Mouse (Mus musculus) heart, postnatal 0 days (tissue): ENCODE data around the gene Epha4. TPM values are rescaled to one million over a fixed set of nuclear protein-coding genes. Genes with fewer than 3 reads are reported as not detected.

ENCODE experiments used
- ATAC-seq: fragments of 200-750 bp; cut with Nextera tagmentation; 2 replicates; pipeline ENCODE4 v1.8.0; 2017; ENCODE audit warnings: low read depth, moderate number of reproducible peaks, moderate library complexity; ENCODE audit not compliant: insufficient read depth
- DNase-seq: peaks from one replicate; pipeline ENCODE4 v3.0.0-alpha.2; 2016; ENCODE audit warnings: low spot score
- H3K27ac ChIP-seq: fragments of 300-500 bp; sonication (generic); 2 replicates; pipeline ENCODE4 v1.5.1; 2014; ENCODE audit warnings: low read depth, mild to moderate bottlenecking
- H3K27me3 ChIP-seq: fragments of 300-500 bp; sonication (generic); 2 replicates; pipeline ENCODE4 v1.6.1; 2014; ENCODE audit warnings: low read length, mixed read lengths; ENCODE audit not compliant: control insufficient read depth, insufficient read depth
- H3K36me3 ChIP-seq: fragments of 300-500 bp; sonication (generic); replicated peaks from 2 replicates; pipeline ENCODE4 v1.6.1; 2014; ENCODE audit warnings: low read length, mixed read lengths; ENCODE audit not compliant: control insufficient read depth, insufficient read depth
- H3K4me1 ChIP-seq: fragments of 300-500 bp; sonication (generic); 2 replicates; pipeline ENCODE4 v1.6.1; 2014; ENCODE audit warnings: antibody characterized with exemption; ENCODE audit not compliant: control insufficient read depth, insufficient read depth
- H3K4me2 ChIP-seq: fragments of 300-500 bp; sonication (generic); 2 replicates; pipeline ENCODE4 v1.6.1; 2014; ENCODE audit warnings: low read depth, mild to moderate bottlenecking, low read length, moderate library complexity
- H3K4me3 ChIP-seq: fragments of 300-500 bp; sonication (generic); 2 replicates; pipeline ENCODE4 v1.5.1; 2014; ENCODE audit warnings: low read depth, low read length
- H3K9ac ChIP-seq: fragments of 300-500 bp; sonication (generic); replicated peaks from 2 replicates; pipeline ENCODE4 v1.6.1; 2014; ENCODE audit warnings: low read depth, low read length, mixed read lengths
- H3K9me3 ChIP-seq: fragments of 300-500 bp; sonication (generic); replicated peaks from 2 replicates; pipeline ENCODE4 v1.6.1; 2016; ENCODE audit warnings: low read length; ENCODE audit not compliant: control insufficient read depth
- CTCF ChIP-seq: IDR thresholded peaks from 2 replicates; pipeline ENCODE4 v1.5.1; 2016; ENCODE audit warnings: antibody characterized with exemption, control low read depth, low read depth
- EP300 ChIP-seq: IDR thresholded peaks from 2 replicates; pipeline ENCODE4 v1.6.1; 2016; ENCODE audit warnings: antibody characterized with exemption, low read depth
- WGBS: fragments of 180-500 bp; shearing (Covaris S2); extraction: QIAGEN DNeasy Blood & Tissue Kit; methylation state at CpG from one replicate; pipeline ENCODE4 v1.1.7; 2014; 5-methylcytosine and 5-hydroxymethylcytosine counted together
- polyA plus RNA-seq: library from polyadenylated mRNA; unstranded; fragments of >200 nt; fragmentation: Nextera tagmentation; extraction: Ambion mirVana; gene quantifications from 2 replicates; pipeline ENCODE4 v1.2.1, GENCODE M21; 2015
- total RNA-seq: library from RNA; depleted of rRNA; stranded (reverse); fragments of >200 nt; gene quantifications from 2 replicates; pipeline ENCODE4 v1.2.3, GENCODE M21; 2014; ENCODE audit warnings: low replicate concordance

The Epha4 gene
- total and polyA plus RNA-seq, 2 experiments from 2014 or later: 8.5 to 20.3 TPM

DNA sequence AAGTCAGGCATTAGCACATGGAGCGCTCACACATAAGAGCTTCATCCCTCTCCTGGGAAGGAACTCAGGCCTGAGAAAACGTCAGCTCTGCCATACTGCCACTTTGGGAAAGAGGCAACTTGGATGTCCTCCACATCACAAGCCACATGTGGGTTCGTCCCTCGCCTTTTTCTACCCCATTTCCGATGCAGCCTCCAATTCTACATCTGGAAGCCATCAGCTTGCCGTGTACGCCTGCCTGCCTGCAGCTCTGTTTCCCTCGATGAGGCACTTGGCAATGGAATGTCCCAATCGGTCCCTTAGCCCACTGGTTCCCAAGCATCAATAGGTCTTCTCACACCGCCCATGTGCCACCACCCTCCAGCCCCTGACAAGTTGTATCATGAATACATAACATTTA, 110.4 kb downstream of the Epha4 start:
- ATAC-seq (no peak), DNase-seq (no peak)
- 55% methylated on average over 10 of the region's 10 CpGs for WGBS
- Histone ChIP-seq H3K27me3 (no peaks in the 10 kb centered on the region), H3K4me2 (no peak overlapping the region), H3K4me3 (no peak overlapping the region), H3K27ac (no peak overlapping the region), H3K36me3 (no peaks in the 10 kb centered on the region), H3K9ac (no peak overlapping the region), H3K4me1 (0 out of 2 replicates have a peak, but pooled peaks cover 4% of the 10 kb centered on the region), H3K9me3 (no peaks in the 10 kb centered on the region)
- TF ChIP-seq EP300: no peak
- no peak for TF ChIP-seq CTCF

DNA sequence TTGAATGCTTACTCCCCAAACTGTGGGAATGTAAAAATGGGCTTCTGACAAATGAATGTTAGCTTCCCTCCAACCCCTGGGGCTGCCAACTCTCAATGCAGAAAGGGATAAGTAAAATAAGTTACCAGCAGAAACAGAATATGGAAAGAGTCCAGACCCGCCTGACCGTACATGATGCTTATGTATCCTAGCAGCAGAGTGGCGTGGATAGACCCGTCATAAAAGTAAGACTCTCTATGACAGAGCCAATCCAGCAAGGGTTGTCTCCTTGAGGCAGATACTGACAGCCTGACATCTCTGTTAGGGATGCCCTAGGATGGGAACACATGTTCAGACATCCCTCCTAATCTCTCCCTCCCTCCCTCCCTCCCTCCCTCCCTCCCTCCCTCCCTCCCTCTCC, 111.9 kb downstream of the Epha4 start:
- Histone ChIP-seq H3K4me2 (no peak overlapping the region), H3K9ac (no peak overlapping the region), H3K36me3 (no peaks in the 10 kb centered on the region; the same call in 1 of the 2 replicates), H3K27ac (no peak overlapping the region), H3K4me1 (0 out of 2 replicates have a peak, but pooled peaks cover 4% of the 10 kb centered on the region), H3K27me3 (no peaks in the 10 kb centered on the region), H3K4me3 (no peak overlapping the region), H3K9me3 (no peaks in the 10 kb centered on the region)
- ATAC-seq (no peak), DNase-seq (no peak)
- TF ChIP-seq EP300 (no peak), CTCF (no peak)
- 46% methylated on average over 4 of the region's 4 CpGs for WGBS

DNA sequence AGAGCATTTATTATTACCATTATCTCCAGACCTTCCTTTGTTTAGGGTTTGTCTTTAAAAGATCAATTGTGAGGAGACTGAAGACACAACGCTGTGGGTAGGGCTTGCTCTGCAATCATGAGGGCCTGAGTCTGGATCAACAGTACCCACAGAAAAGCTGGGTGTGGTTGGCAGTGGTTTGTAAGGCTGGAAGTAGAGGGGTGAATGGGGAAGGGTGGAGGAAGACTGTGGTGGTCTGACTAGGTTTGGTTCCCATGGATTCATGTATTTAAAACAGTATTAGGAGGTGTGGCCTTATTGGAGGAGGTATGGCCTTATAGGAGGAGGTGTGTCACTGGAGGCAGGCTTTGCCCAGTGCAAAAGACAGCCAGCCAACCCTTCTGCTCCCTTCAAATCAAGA, 113.4 kb downstream of the Epha4 start:
- no peaks in the 10 kb centered on the region for H3K9me3 ChIP-seq
- no peak for ATAC-seq
- no peak overlapping the region for H3K9ac ChIP-seq
- DNase-seq: no peak
- TF ChIP-seq EP300: no peak
- TF ChIP-seq CTCF: no peak
- 67% methylated on average over 1 of the region's 1 CpGs for WGBS
- no peaks in the 10 kb centered on the region for H3K27me3 ChIP-seq
- H3K27ac ChIP-seq: no peak overlapping the region
- no peak overlapping the region for H3K4me2 ChIP-seq
- H3K4me1 ChIP-seq: 0 out of 2 replicates have a peak, but pooled peaks cover 4% of the 10 kb centered on the region
- no peak overlapping the region for H3K4me3 ChIP-seq
- no peaks in the 10 kb centered on the region; the same call in 1 of the 2 replicates for H3K36me3 ChIP-seq

DNA sequence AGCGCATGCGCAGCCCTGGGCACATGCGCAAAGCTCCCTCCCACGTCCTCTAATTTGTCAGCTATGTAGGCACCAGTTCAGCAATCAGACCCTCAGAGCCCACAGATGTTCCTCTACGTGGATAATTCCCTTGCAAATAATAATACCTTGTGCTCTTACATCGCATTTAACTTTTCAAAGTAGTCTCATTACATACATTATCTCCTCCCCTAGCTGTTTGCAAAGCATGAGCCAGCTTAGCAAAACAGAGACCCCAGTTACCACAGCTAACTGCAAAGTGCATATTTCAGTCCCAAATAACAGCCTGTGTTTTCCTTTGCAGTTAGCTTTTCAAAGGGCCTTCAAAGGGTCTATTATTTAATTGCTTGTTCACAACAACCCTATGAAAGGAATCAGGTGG, 123.3 kb downstream of the Epha4 start:
- WGBS: 90% methylated on average over 6 of the region's 6 CpGs
- TF ChIP-seq EP300: no peak
- no peak for TF ChIP-seq CTCF
- peaks cover 3% of the 10 kb centered on the region; the same call in 1 of the 2 replicates for H3K4me1 ChIP-seq

DNA sequence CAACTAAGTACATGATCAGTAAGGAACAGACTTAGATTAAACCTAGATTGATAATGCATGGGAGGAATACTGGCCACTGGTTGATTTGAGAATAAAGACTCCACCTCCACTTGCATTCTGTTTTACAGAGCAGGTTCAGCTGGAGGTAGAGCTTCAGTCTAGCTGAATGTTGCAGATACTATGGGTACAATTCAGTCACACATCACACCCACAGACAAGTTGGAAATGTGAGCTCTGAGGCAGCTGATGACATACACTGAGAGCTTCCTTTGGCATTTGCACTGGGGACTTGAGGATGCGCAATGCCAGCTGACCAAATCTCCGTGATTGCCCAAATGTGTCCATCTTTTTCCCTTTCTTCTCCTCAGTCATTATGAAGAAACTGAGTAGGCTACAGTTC, 125.8 kb downstream of the Epha4 start:
- Histone ChIP-seq H3K4me3 (no peak overlapping the region), H3K27ac (no peak overlapping the region), H3K4me2 (no peak overlapping the region), H3K9me3 (no peaks in the 10 kb centered on the region), H3K27me3 (no peaks in the 10 kb centered on the region), H3K4me1 (peaks cover 6% of the 10 kb centered on the region; the same call in 1 of the 2 replicates), H3K9ac (no peak overlapping the region), H3K36me3 (0 out of 2 replicates have a peak, but pooled peaks cover 5% of the 10 kb centered on the region)
- ATAC-seq: no peak
- DNase-seq: no peak
- no peak for TF ChIP-seq CTCF
- TF ChIP-seq EP300: no peak
- WGBS: 95% methylated on average over 2 of the region's 2 CpGs

More for the DNA sequence above, 123.3 kb downstream of the Epha4 start:
- DNase-seq (no peak), ATAC-seq (no peak)
- H3K27ac ChIP-seq: no peak overlapping the region
- H3K36me3 ChIP-seq: 0 out of 2 replicates have a peak, but pooled peaks cover 3% of the 10 kb centered on the region
- H3K27me3 ChIP-seq: no peaks in the 10 kb centered on the region
- H3K4me2 ChIP-seq: no peak overlapping the region
- H3K4me3 ChIP-seq: no peak overlapping the region
- no peaks in the 10 kb centered on the region for H3K9me3 ChIP-seq
- H3K9ac ChIP-seq: no peak overlapping the region

DNA sequence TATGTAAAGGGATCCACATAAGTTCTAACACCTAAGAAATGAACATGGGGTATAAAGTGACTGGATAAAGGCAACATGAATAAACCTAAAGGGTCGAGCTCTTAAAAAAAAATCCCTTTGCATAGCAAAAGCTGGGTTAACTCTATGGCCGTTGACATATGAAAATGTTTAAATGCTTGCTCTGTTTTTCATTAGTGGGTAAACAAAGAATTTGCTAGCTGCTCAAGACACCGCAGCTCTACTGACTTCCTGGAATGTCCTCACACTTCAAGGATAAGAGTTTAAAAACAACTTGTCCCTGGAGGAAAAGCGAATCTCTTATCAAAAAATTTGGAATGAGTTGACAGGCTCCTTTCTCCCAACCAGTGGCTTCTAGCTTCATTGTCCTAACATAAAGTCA, 126.3 kb downstream of the Epha4 start:
- no peak for ATAC-seq
- Histone ChIP-seq H3K4me2 (no peak overlapping the region), H3K27me3 (no peaks in the 10 kb centered on the region), H3K9me3 (no peaks in the 10 kb centered on the region), H3K4me1 (peaks cover 6% of the 10 kb centered on the region; the same call in 1 of the 2 replicates), H3K36me3 (0 out of 2 replicates have a peak, but pooled peaks cover 5% of the 10 kb centered on the region), H3K27ac (no peak overlapping the region), H3K9ac (no peak overlapping the region), H3K4me3 (no peak overlapping the region)
- no peak for DNase-seq
- 50% methylated on average over 4 of the region's 4 CpGs for WGBS
- TF ChIP-seq CTCF: no peak
- no peak for TF ChIP-seq EP300
